Mouse (Mus musculus): Measurements from ENCODE around the gene Mtus2.

DNA sequence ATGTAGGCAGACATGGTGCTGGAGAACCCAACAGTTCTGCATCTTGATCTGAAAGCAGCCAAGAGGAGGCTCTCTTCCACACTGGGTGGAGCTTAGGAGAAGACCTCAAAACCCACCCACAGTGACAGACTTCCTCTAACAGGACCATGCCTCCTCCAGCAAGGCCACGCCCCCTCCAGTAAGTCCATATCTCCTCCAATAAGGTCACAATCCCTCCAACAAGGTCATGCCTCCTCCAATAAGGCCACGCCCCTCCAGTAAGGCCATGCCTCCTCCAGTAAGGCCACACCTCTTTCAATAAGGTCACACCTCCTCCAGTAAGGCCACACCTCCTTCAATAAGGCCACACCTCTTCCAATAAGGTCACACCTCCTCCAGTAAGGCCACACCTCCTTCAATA, 288.3 kb downstream of the Mtus2 start:
- no peak for TF ChIP-seq POLR2A (IDR thresholded peaks at IDR 0.05; ENCODE audit: control insufficient read depth, extremely low read depth, insufficient read depth, low read length, poor library complexity)
- TF ChIP-seq CTCF (IDR thresholded peaks at IDR 0.05; ENCODE audit: borderline replicate concordance, control insufficient read depth, extremely low read depth, insufficient read depth, low read length, poor library complexity), result no peak
